Comparison of ENCODE assay signal across 24 mouse cellular contexts in the genomic region with DNA sequence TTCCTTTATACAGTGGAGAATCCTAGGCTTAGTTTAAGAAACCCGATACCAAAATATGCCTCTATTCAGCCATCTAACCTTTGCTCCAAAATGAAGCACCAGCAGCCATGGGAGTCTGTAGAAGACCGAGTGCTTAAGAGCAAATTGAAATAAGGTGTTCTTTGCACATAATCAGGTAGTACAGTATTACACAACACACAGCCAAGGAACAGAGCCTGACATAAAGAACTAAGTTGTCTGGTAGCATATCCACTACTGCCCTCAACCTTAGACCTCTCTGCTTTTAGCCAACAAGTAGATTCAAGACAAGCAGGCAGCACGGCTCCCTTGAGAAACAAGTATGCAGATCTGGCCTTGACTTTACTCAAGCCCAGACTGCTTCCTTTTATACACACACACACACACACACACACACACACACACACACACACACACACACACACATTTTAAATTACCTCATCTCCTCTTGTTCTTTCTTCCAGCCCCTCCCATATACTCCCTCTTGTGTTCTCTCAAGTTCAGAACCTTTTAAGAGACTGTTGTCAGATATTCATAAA. TPM values are rescaled to one million over a fixed set of nuclear protein-coding genes. Genes with fewer than 3 reads are reported as not detected.
"Had no signal": no experiment of that assay in that cellular context is flagged by ENCODE, and none has a peak within 500 bp of the region (broad histone marks: within the 10 kb centered on the region; RNA-seq: fewer than 3 reads in every experiment).

No protein-coding gene starts in this region.

- H3K27me3 ChIP-seq: heart, embryonic 12.5 days; hindbrain, embryonic 13.5 days; hindbrain, embryonic 15.5 days; limb, embryonic 13.5 days; limb, embryonic 15.5 days; liver, embryonic 12.5 days had no signal

- H3K27ac ChIP-seq: gastrocnemius, adult 2 months; heart, adult 2 months; hindbrain, embryonic 10.5 days; hindbrain, embryonic 13.5 days; hindbrain, embryonic 15.5 days; hindbrain, postnatal 0 days; limb, embryonic 13.5 days; limb, embryonic 15.5 days; liver, embryonic 12.5 days; liver, embryonic 14.5 days had no signal

- H3K9me3 ChIP-seq: heart, embryonic 12.5 days; hindbrain, embryonic 10.5 days; hindbrain, embryonic 13.5 days; hindbrain, embryonic 15.5 days; limb, embryonic 13.5 days; limb, embryonic 15.5 days; liver, embryonic 12.5 days had no signal

- DNase-seq: gastrocnemius, adult 2 months; gastrocnemius, postnatal 10 days; gastrocnemius, postnatal 25 days; heart, adult 2 months; heart, postnatal 10 days; heart, postnatal 4 days; kidney, adult 11 months; kidney, adult 2 months; kidney, adult 9 months; kidney, postnatal 14 days; kidney, postnatal 36 days; layer of hippocampus, adult 9-11 months; layer of hippocampus, postnatal 36 days; left cerebral cortex, postnatal 4 days had no signal

- H3K36me3 ChIP-seq: heart, embryonic 12.5 days; limb, embryonic 15.5 days; liver, embryonic 12.5 days had no signal

- H3K9ac ChIP-seq: heart, embryonic 12.5 days; hindbrain, embryonic 13.5 days; hindbrain, embryonic 15.5 days; limb, embryonic 13.5 days; limb, embryonic 15.5 days; liver, embryonic 12.5 days; liver, embryonic 14.5 days had no signal

- H3K4me3 ChIP-seq: gastrocnemius, adult 2 months; heart, adult 2 months; heart, embryonic 12.5 days; hindbrain, embryonic 10.5 days; hindbrain, embryonic 13.5 days; hindbrain, embryonic 15.5 days; limb, embryonic 13.5 days; limb, embryonic 15.5 days; liver, embryonic 12.5 days had no signal

- H3K4me2 ChIP-seq: heart, embryonic 12.5 days; hindbrain, embryonic 13.5 days; hindbrain, embryonic 15.5 days; limb, embryonic 13.5 days; limb, embryonic 15.5 days; liver, embryonic 12.5 days had no signal

- ATAC-seq: hindbrain, postnatal 0 days; liver, embryonic 12.5 days had no signal

RNA-seq across cellular contexts. Expression of gene Cpe, which starts 44.0 kb away (rescaled TPM):
- total RNA-seq: granulocyte monocyte progenitor cell, adult 5-6 weeks had no signal
